ENCODE assay signal across 12 mouse cellular contexts in the genomic region with DNA sequence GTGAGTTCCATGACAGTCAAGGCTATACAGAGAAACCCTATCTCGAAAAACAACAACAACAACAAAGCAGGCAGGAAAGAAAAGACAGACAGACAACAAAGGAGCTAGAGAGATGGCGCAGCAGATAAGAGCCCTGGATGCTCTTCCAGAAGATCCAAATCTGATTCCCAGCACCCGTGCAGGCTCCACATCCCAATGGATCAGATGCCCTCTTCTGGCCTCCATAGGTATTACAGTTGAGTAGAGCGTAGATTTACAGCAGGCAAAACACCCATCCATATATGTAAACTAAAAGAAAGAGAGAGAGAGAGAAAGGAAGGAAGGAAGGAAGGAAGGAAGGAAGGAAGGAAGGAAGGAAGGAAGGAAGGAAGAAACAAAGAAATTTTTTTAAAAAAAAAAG. TPM values are rescaled to one million over a fixed set of nuclear protein-coding genes. Genes with fewer than 3 reads are reported as not detected.
A peak's percentile ranks its signal among the peaks of the same experiment; 100 is the strongest.
DNase-seq lines count a peak whose midpoint lies in the region; ATAC-seq and TF ChIP-seq lines count a peak whose summit lies in the region.
"Had no signal": no experiment of that assay in that cellular context is flagged by ENCODE, and none has a peak within 500 bp of the region (broad histone marks: within the 10 kb centered on the region; RNA-seq: fewer than 3 reads in every experiment).

No protein-coding gene starts in this region.

- no peaks in the 10 kb centered on the region for H3K9me3 ChIP-seq in forebrain, postnatal 0 days (ENCODE audit: low read length)
- no peaks in the 10 kb centered on the region for H3K9me3 ChIP-seq in forebrain, embryonic 15.5 days
- H3K9me3 ChIP-seq in midbrain, embryonic 10.5 days (replicated peaks): no peaks in the 10 kb centered on the region; the same call in 1 of the 2 replicates
- H3K9me3 ChIP-seq in midbrain, embryonic 11.5 days (ENCODE audit: control insufficient read depth, low read length): no peaks in the 10 kb centered on the region
- H3K9me3 ChIP-seq: stomach, embryonic 15.5 days had no signal

- WGBS in forebrain, postnatal 0 days: 51% methylated on average over 4 of the region's 4 CpGs
- WGBS in forebrain, embryonic 15.5 days: 42% methylated on average over 4 of the region's 4 CpGs
- 34% methylated on average over 4 of the region's 4 CpGs for WGBS in midbrain, embryonic 10.5 days
- WGBS in midbrain, embryonic 11.5 days: 41% methylated on average over 4 of the region's 4 CpGs

- no peak overlapping the region for H3K27ac ChIP-seq in forebrain, postnatal 0 days (ENCODE audit: low read depth, low read length)
- no peak overlapping the region for H3K27ac ChIP-seq in forebrain, embryonic 15.5 days (replicated peaks)
- H3K27ac ChIP-seq in midbrain, embryonic 10.5 days (replicated peaks): no peak overlapping the region
- no peak overlapping the region for H3K27ac ChIP-seq in midbrain, embryonic 11.5 days (ENCODE audit: low read depth, low read length)
- H3K27ac ChIP-seq: stomach, embryonic 15.5 days had no signal

- H3K4me2 ChIP-seq in forebrain, postnatal 0 days (ENCODE audit: low read depth): no peak overlapping the region
- no peak overlapping the region for H3K4me2 ChIP-seq in forebrain, embryonic 15.5 days (replicated peaks)
- no peak overlapping the region for H3K4me2 ChIP-seq in midbrain, embryonic 11.5 days
- H3K4me2 ChIP-seq: stomach, embryonic 15.5 days had no signal

- no peaks in the 10 kb centered on the region for H3K4me1 ChIP-seq in forebrain, postnatal 0 days (ENCODE audit: insufficient read depth)
- H3K4me1 ChIP-seq in forebrain, embryonic 15.5 days: no peaks in the 10 kb centered on the region
- peaks cover 9% of the 10 kb centered on the region for H3K4me1 ChIP-seq in midbrain, embryonic 10.5 days
- H3K4me1 ChIP-seq in midbrain, embryonic 11.5 days (ENCODE audit: control insufficient read depth, insufficient read depth, low read length): no peaks in the 10 kb centered on the region
- H3K4me1 ChIP-seq: stomach, embryonic 15.5 days had no signal

- no peak for ATAC-seq in forebrain, postnatal 0 days
- no peak for ATAC-seq in forebrain, embryonic 15.5 days (replicated peaks)
- ATAC-seq in midbrain, embryonic 11.5 days (ENCODE audit: low FRiP score): no peak
- ATAC-seq: forebrain, embryonic 16.5 days had no signal

- no peaks in the 10 kb centered on the region for H3K27me3 ChIP-seq in forebrain, postnatal 0 days (ENCODE audit: insufficient read depth, low read length)
- no peaks in the 10 kb centered on the region for H3K27me3 ChIP-seq in forebrain, embryonic 15.5 days
- H3K27me3 ChIP-seq in midbrain, embryonic 10.5 days (ENCODE audit: low read depth, poor library complexity, severe bottlenecking): no peaks in the 10 kb centered on the region
- H3K27me3 ChIP-seq in midbrain, embryonic 11.5 days (ENCODE audit: control insufficient read depth, insufficient read depth, low read length): no peaks in the 10 kb centered on the region
- H3K27me3 ChIP-seq: stomach, embryonic 15.5 days had no signal

- H3K36me3 ChIP-seq in forebrain, postnatal 0 days (ENCODE audit: insufficient read depth): no peaks in the 10 kb centered on the region
- H3K36me3 ChIP-seq in forebrain, embryonic 15.5 days: no peaks in the 10 kb centered on the region
- H3K36me3 ChIP-seq in midbrain, embryonic 10.5 days: no peaks in the 10 kb centered on the region
- H3K36me3 ChIP-seq in midbrain, embryonic 11.5 days (ENCODE audit: control insufficient read depth, insufficient read depth, low read length): no peaks in the 10 kb centered on the region
- H3K36me3 ChIP-seq: stomach, embryonic 15.5 days had no signal

- H3K9ac ChIP-seq in forebrain, postnatal 0 days: no peak overlapping the region
- H3K9ac ChIP-seq in forebrain, embryonic 15.5 days (replicated peaks): no peak overlapping the region
- no peak overlapping the region for H3K9ac ChIP-seq in midbrain, embryonic 11.5 days (ENCODE audit: low read length)
- H3K9ac ChIP-seq: stomach, embryonic 15.5 days had no signal

- TF ChIP-seq CTCF in forebrain, postnatal 0 days (IDR thresholded peaks at IDR 0.05; ENCODE audit: low read depth): peak; percentile 59

- DNase-seq in forebrain, postnatal 0 days: no peak
- peak; percentile 47 for DNase-seq in midbrain, embryonic 10.5 days (ENCODE audit: low spot score)
- no peak for DNase-seq in midbrain, embryonic 11.5 days (ENCODE audit: low spot score, missing footprints)
- peak; percentile 6 for DNase-seq in c-Kit-positive CD71-positive TER-119-positive erythroid progenitor cells, embryonic 14.5 days (ENCODE audit: low spot score)
- peak; percentile 59 for DNase-seq in retina, embryonic 14.5 days (ENCODE audit: low spot score)
- no peak for DNase-seq in MN1 (ENCODE audit: low spot score)
- no peak for DNase-seq in layer of hippocampus, adult 8-10 months (ENCODE audit: low spot score in 2 of 2)
- DNase-seq: kidney, postnatal 10 days had no signal

- H3K4me3 ChIP-seq in forebrain, postnatal 0 days (ENCODE audit: low read depth, low read length): no peak overlapping the region
- H3K4me3 ChIP-seq in forebrain, embryonic 15.5 days: no peak overlapping the region
- no peak overlapping the region for H3K4me3 ChIP-seq in midbrain, embryonic 10.5 days
- H3K4me3 ChIP-seq in midbrain, embryonic 11.5 days (ENCODE audit: low read depth, low read length): no peak overlapping the region
- H3K4me3 ChIP-seq: stomach, embryonic 15.5 days had no signal

RNA-seq across cellular contexts. Expression of a gene that starts 51.2 kb away (rescaled TPM):
- 0.14 TPM in 1 of 2 replicates, not detected in the other for total RNA-seq in forebrain, postnatal 0 days (2014; rRNA removed)
- not detected in 2 replicates for polyA plus RNA-seq in forebrain, postnatal 0 days (2015; fragmentation: Nextera tagmentation; extraction: Ambion mirVana)
- polyA plus RNA-seq in forebrain, embryonic 15.5 days (2015; fragmentation: Nextera tagmentation; extraction: Ambion mirVana): not detected in 2 replicates
- polyA plus RNA-seq in midbrain, embryonic 10.5 days (2016; fragmentation: Nextera tagmentation; extraction: Ambion mirVana): 0.07 TPM in 2 replicates
- polyA plus RNA-seq in midbrain, embryonic 11.5 days (2014; fragmentation: Nextera tagmentation; extraction: Ambion mirVana): 0.11 TPM in 1 of 2 replicates, not detected in the other
- total RNA-seq in layer of hippocampus, adult 8-10 months (2022): not detected
- total RNA-seq: megakaryocyte-erythroid progenitor cell, adult 5-6 weeks had no signal
- polyA plus RNA-seq: forebrain, embryonic 16.5 days; stomach, embryonic 15.5 days had no signal

Comparison
In these comparisons a context has a peak if more than half of its experiments do, and no peak if none do; other contexts are left out.
1. DNase-seq: peak in midbrain, embryonic 10.5 days (single experiment), c-Kit-positive CD71-positive TER-119-positive erythroid progenitor cells, embryonic 14.5 days (single experiment) and retina, embryonic 14.5 days (single experiment); none in forebrain, postnatal 0 days (single experiment), midbrain, embryonic 11.5 days (single experiment), MN1 (single experiment) and layer of hippocampus, adult 8-10 months (0 of 2).